Mouse (Mus musculus) heart, postnatal 36 days (tissue): ENCODE measurements around the gene Olfr1402. TPM values are rescaled to one million over a fixed set of nuclear protein-coding genes. Genes with fewer than 3 reads are reported as not detected.

Experiments used
- DNase-seq, 2 experiments: peaks; one replicate each; pipeline ENCODE4 v3.0.0; 2021 to 2022
- intact Hi-C: fragments of 180-260 bp; cut with DNase I; formaldehyde crosslinking; loops from one replicate; pipeline ENCODE4 v1.15.1; 2025
- total RNA-seq, 2 experiments: library from RNA; stranded (reverse); gene quantifications; 2 replicates each; pipeline ENCODE4 v1.2.3; 2021

Olfr1402 gene
- not detected for total RNA-seq

DNA sequence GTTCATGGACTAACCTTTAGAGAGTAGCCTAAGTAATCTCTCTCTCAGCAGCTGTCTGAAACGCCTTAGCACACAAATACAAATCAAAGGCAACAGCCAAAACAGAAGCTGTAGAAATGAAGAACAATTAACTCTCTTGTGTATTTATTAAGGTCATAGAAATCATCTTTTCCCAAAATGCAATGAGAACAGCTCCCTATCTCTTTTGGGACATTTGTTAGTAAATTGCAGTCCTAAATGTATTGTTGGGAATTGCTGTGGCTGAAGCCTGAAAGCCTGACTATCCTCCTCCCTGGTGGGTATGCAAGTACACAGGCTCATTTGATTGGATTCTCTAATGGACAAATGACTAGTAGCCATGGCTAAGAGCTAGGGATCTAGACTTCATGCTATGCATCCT lies at the start of gene Olfr1402:
TSS of gene Olfr1402 (minus strand) at position 101 of the 400 bp plus-strand sequence.
- intact Hi-C loops: no loop called here
- DNase-seq: no peak

DNA sequence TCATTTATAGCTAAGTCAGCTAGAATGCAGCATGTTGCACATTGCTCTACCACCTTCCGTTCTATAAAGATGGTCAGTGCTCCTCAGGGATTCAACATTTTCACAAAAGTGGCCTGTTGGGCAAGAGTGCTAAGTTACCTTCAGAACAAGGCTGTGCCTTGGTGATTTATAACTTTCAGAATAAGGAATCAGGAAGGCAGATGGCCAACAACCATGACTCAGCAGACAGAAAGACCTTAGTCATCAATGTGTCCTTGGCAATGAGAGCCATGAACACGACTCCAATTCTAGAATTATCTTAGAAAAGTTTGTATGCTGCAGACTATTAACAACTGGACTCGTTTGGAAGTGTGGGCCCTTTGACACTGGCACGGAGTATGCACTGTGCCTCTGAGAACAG lies 33.5 kb upstream of the Olfr1402 start:
- no peak for DNase-seq
- intact Hi-C loops: no loop called here

DNA sequence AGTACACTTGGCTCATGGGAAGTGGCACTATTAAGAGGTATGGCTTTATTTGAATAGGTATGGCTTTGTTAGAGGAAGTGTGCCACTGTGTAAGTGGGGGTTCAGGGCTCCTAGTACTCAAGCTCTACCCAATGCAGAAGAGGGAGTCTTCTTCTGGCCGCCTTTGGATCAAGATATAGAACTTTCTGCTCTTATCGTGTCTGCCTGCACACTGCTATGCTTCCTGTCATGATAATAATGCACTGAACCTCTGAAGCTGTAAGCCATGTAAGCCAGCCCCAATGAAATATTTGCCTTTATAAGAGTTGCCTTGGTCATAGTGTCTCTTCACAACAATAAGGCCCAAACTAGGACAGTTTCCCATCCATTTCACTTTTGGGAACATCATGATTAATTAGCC lies 16.8 kb upstream of the Olfr1402 start:
- intact Hi-C loops: no loop called here

GRCm38 (mm10) chr3:97394289-97394688 lies 27.5 kb downstream of the Olfr1402 start:
- no peak for DNase-seq
- intact Hi-C loops: loop anchor here (2.0 kb wide), 1 partner anchor 191 kb away; no protein-coding TSS in a partner anchor

More for the DNA sequence above, 16.8 kb upstream of the Olfr1402 start:
- DNase-seq: no peak

DNA sequence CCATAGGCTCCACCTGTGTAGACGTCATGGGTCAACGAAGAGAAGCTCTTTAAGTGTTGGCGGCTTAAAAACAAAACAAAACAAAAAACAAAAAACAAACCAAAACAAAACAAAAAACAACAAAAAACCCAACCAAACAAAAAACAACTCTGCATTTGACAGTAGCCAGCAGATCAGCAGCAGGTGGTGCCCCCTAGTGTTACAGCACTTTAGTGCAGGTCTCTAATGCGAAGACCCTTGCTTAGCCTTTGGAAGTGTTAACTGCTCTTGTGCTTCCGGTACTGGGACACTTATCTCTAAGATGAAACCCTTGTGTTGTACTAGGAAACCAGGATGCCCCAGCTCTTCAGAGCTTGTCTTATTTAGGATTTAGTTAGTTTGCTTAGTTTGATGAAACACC lies 28.7 kb downstream of the Olfr1402 start:
- DNase-seq: no peak
- intact Hi-C loops: no loop called here

GRCm38 (mm10) chr3:97370382-97370781 lies 51.4 kb downstream of the Olfr1402 start:
- intact Hi-C loops: no loop called here
- no peak for DNase-seq

GRCm38 (mm10) chr3:97363418-97364098 lies 58.3 kb downstream of the Olfr1402 start:
- DNase-seq: peak; percentile 13 to 14
- intact Hi-C loops: no loop called here

GRCm38 (mm10) chr3:97358448-97358847 lies 63.4 kb downstream of the Olfr1402 start:
- intact Hi-C loops: no loop called here
- no peak for DNase-seq

Other genes with a start within 250 kb of the Olfr1402 start
- 10 to 100 TPM; 20.2 to 28.6 TPM for gene Bcl9, start 124.1 kb downstream of the Olfr1402 start, total RNA-seq
- 10 to 100 TPM; 10.4 to 12.3 TPM for gene Chd1l, start 188.2 kb upstream of the Olfr1402 start, total RNA-seq
- 10 to 100 TPM; 13.8 to 13.9 TPM for gene Fmo5, start 206.8 kb upstream of the Olfr1402 start, total RNA-seq
- 10 to 100 TPM; 22.4 to 29.2 TPM for gene Prkab2, start 236.2 kb upstream of the Olfr1402 start, total RNA-seq